Mouse (Mus musculus): ENCODE measurements around the gene Itk.

Gene Itk

DNA sequence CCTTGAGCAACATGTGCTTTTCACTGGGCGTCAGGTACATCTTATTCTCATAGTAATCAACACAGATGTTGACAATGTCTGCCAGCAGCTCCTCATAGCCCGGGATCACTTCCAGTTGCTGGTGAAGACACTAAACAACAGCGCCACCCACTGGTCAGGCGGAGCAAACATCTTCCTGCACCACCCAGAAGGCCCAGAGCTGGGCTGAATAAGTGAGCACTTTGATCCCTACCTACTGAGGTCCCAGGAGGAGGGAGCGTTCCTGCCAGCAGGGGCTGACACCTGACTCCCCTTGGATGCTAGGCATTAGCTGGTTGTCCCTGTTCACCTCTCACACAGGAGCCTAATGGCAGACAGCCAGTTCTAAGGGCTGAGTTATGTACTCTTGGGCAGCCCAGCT lies 112.5 kb downstream of the Itk start:
- no peak for DNase-seq (ENCODE audit: low read depth, low spot score)

DNA sequence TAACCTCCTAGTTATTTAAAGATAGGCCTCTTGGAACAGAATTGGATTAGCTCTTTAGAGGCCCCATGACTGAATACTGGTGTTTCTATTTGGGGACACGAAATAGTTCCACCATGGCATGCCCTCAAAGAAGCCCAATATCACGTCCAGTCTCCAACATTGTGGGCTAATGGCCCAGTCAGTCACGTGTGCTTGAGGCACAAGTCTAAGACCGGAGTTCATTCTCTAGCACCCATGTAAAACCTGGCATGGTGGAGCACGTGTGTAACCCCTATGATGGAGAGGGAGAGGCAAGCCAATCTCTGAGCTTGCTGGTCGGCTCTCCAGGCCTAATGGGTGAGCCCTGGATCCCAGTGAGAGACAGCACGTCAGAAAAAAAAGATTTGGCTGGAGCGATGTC lies 113.1 kb downstream of the Itk start:
- DNase-seq (ENCODE audit: low read depth, low spot score) = no peak

DNA sequence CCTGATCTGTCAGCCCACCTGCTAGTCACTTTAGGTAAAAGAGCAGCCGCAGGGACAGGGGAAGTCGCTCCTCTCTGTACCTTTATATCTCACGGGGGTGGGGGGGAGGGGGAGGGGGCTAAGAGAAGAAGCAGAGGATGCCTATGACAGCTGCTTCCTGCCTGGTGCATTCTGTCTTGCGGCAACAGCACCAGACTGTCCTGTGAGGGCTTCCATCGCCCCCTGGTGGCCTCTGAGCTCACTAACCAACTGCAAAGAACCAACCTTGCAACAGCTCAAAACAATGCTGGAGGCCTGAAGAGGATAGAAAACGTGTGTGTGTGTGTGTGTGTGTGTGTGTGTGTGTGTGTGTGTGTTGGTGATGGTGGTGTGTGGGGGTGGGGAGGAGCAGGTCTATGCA lies 114.0 kb downstream of the Itk start:
- DNase-seq (ENCODE audit: low read depth, low spot score) = no peak
